Comparison of ENCODE assay signal across 14 mouse cellular contexts in the genomic region with DNA sequence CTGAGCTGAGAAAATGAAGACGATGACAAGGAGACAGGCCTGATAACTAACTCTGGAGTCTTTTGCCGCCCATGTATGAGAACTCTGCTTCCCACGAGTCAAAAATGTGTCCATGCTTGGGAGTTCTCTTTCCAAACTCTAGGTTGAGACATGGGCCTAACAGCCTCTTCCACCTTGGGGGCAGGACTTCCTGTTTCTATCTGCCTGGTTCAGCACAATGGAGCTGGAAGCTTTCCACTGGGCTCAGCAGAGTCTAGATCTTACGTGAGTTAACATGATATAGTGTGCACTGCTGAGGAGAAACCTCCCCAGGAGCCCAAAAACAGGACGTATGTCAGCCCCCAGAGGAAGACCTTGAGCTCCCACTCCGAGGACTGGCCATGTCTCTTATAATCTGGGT. TPM values are rescaled to one million over a fixed set of nuclear protein-coding genes. Genes with fewer than 3 reads are reported as not detected.
DNase-seq lines count a peak whose midpoint lies in the region; ATAC-seq and TF ChIP-seq lines count a peak whose summit lies in the region.
"Had no signal": no experiment of that assay in that cellular context is flagged by ENCODE, and none has a peak within 500 bp of the region (broad histone marks: within the 10 kb centered on the region; RNA-seq: fewer than 3 reads in every experiment).

No protein-coding gene starts in this region.

- peaks cover 10% of the 10 kb centered on the region; the same call in 1 of the 2 replicates for H3K27me3 ChIP-seq in lung, embryonic 14.5 days (ENCODE audit: insufficient read depth, low read length)
- H3K27me3 ChIP-seq in lung, postnatal 0 days (replicated peaks; ENCODE audit: insufficient read depth, low read length), result no peaks in the 10 kb centered on the region
- no peaks in the 10 kb centered on the region for H3K27me3 ChIP-seq in stomach, postnatal 0 days (ENCODE audit: control insufficient read depth, insufficient read depth, low read length)

- H3K27ac ChIP-seq in lung, embryonic 14.5 days (ENCODE audit: low read depth), result no peak overlapping the region
- no peak overlapping the region for H3K27ac ChIP-seq in lung, postnatal 0 days (ENCODE audit: low read length)
- H3K27ac ChIP-seq in stomach, postnatal 0 days (replicated peaks), result 0 out of 2 replicates have a peak overlapping the region, but pooled peaks have one; percentile 2
- H3K27ac ChIP-seq: limb, embryonic 13.5 days; stomach, embryonic 15.5 days had no signal

- no peak for TF ChIP-seq EP300 in lung, postnatal 0 days (IDR thresholded peaks at IDR 0.05)
- TF ChIP-seq EP300 in stomach, postnatal 0 days (optimal IDR thresholded peaks at IDR 0.05), result no peak

- no peaks in the 10 kb centered on the region for H3K9me3 ChIP-seq in lung, embryonic 14.5 days (ENCODE audit: low read depth, low read length)
- no peaks in the 10 kb centered on the region for H3K9me3 ChIP-seq in lung, postnatal 0 days (ENCODE audit: low read length)
- no peaks in the 10 kb centered on the region for H3K9me3 ChIP-seq in stomach, postnatal 0 days (ENCODE audit: control insufficient read depth, low read length)
- H3K9me3 ChIP-seq: limb, embryonic 13.5 days; megakaryocyte, embryonic 14.5 days; stomach, embryonic 15.5 days had no signal

- H3K36me3 ChIP-seq in lung, embryonic 14.5 days (ENCODE audit: insufficient read depth), result peaks cover 27% of the 10 kb centered on the region
- H3K36me3 ChIP-seq in lung, postnatal 0 days (ENCODE audit: insufficient read depth, low read length), result peaks cover 9% of the 10 kb centered on the region; the same call in 1 of the 2 replicates
- peaks cover 13% of the 10 kb centered on the region for H3K36me3 ChIP-seq in stomach, postnatal 0 days (ENCODE audit: control insufficient read depth, insufficient read depth, low read length)

- no peak for ATAC-seq in lung, embryonic 14.5 days (ENCODE audit: insufficient read depth)
- ATAC-seq in lung, postnatal 0 days, result no peak
- ATAC-seq in stomach, postnatal 0 days (ENCODE audit: low FRiP score, low TSS enrichment), result no peak

- peaks cover 12% of the 10 kb centered on the region for H3K4me1 ChIP-seq in lung, embryonic 14.5 days (ENCODE audit: insufficient read depth)
- peaks cover 14% of the 10 kb centered on the region; the same call in 1 of the 2 replicates for H3K4me1 ChIP-seq in lung, postnatal 0 days (ENCODE audit: insufficient read depth, low read depth, low read length)
- peaks cover 18% of the 10 kb centered on the region for H3K4me1 ChIP-seq in stomach, postnatal 0 days (replicated peaks; ENCODE audit: control insufficient read depth, insufficient read depth)

- H3K9ac ChIP-seq in lung, embryonic 14.5 days, result no peak overlapping the region
- no peak overlapping the region for H3K9ac ChIP-seq in lung, postnatal 0 days (replicated peaks; ENCODE audit: low read depth)
- H3K9ac ChIP-seq in stomach, postnatal 0 days (ENCODE audit: low read length), result no peak overlapping the region
- H3K9ac ChIP-seq: limb, embryonic 13.5 days; stomach, embryonic 15.5 days had no signal

- TF ChIP-seq CTCF in lung, embryonic 14.5 days (IDR thresholded peaks at IDR 0.05; ENCODE audit: low read depth), result no peak
- TF ChIP-seq CTCF in lung, postnatal 0 days (IDR thresholded peaks at IDR 0.05), result no peak
- TF ChIP-seq CTCF in stomach, postnatal 0 days (IDR thresholded peaks at IDR 0.05; ENCODE audit: low read depth), result no peak

- no peak overlapping the region for H3K4me2 ChIP-seq in lung, embryonic 14.5 days
- H3K4me2 ChIP-seq in lung, postnatal 0 days (replicated peaks; ENCODE audit: low read depth, low read length), result no peak overlapping the region
- no peak overlapping the region for H3K4me2 ChIP-seq in stomach, postnatal 0 days (replicated peaks; ENCODE audit: low read depth)
- H3K4me2 ChIP-seq: limb, embryonic 13.5 days; stomach, embryonic 15.5 days had no signal

- peak; percentile 50 for DNase-seq in cerebellum, adult 9-11 months
- no peak for DNase-seq in cerebellum, postnatal 36 days
- DNase-seq in lung, embryonic 14.5 days, result peak; percentile 40
- no peak for DNase-seq in lung, postnatal 0 days (ENCODE audit: low spot score)
- peak; percentile 44 for DNase-seq in induced T-regulatory cell, adult 2 months (ENCODE audit: low read depth)
- no peak for DNase-seq in stomach, postnatal 0 days (ENCODE audit: low spot score)
- DNase-seq in thymus, postnatal 14 days, result no peak
- no peak for DNase-seq in urinary bladder, postnatal 25 days (ENCODE audit: low spot score)
- DNase-seq: heart, adult 18-20 months; retina, postnatal 1 day had no signal

- 60% methylated on average over 6 of the region's 6 CpGs for WGBS in lung, embryonic 14.5 days
- WGBS in lung, postnatal 0 days, result 55% methylated on average over 6 of the region's 6 CpGs
- 58% methylated on average over 6 of the region's 6 CpGs for WGBS in stomach, postnatal 0 days

- H3K4me3 ChIP-seq in lung, embryonic 14.5 days (ENCODE audit: low read depth, low read length), result no peak overlapping the region
- no peak overlapping the region for H3K4me3 ChIP-seq in lung, postnatal 0 days (ENCODE audit: low read depth, low read length)
- no peak overlapping the region for H3K4me3 ChIP-seq in stomach, postnatal 0 days (ENCODE audit: low read depth, low read length)
- H3K4me3 ChIP-seq: limb, embryonic 13.5 days; megakaryocyte, embryonic 14.5 days; stomach, embryonic 15.5 days had no signal

RNA-seq across cellular contexts. Expression of a gene that starts 1.7 kb away (rescaled TPM):
- 1.4 and 2.2 TPM in 2 replicates for polyA plus RNA-seq in lung, embryonic 14.5 days (2014; fragmentation: Nextera tagmentation; extraction: Ambion mirVana)
- polyA plus RNA-seq in lung, postnatal 0 days (2015; fragmentation: Nextera tagmentation; extraction: Ambion mirVana), result 2.3 TPM in 2 replicates
- polyA plus RNA-seq in stomach, postnatal 0 days (2015; fragmentation: Nextera tagmentation; extraction: Ambion mirVana), result 0.93 and 1.4 TPM in 2 replicates

RNA-seq across cellular contexts. Expression of a gene that starts 6.7 kb away (rescaled TPM):
- polyA plus RNA-seq in lung, embryonic 14.5 days (2014; fragmentation: Nextera tagmentation; extraction: Ambion mirVana), result 377 and 442 TPM in 2 replicates
- 533 and 563 TPM in 2 replicates for polyA plus RNA-seq in lung, postnatal 0 days (2015; fragmentation: Nextera tagmentation; extraction: Ambion mirVana)
- 260 and 276 TPM in 2 replicates for polyA plus RNA-seq in stomach, postnatal 0 days (2015; fragmentation: Nextera tagmentation; extraction: Ambion mirVana)

RNA-seq across cellular contexts. Expression of a gene that starts 18.0 kb away (rescaled TPM):
- 390 and 401 TPM in 2 replicates for polyA plus RNA-seq in lung, embryonic 14.5 days (2014; fragmentation: Nextera tagmentation; extraction: Ambion mirVana)
- 289 and 300 TPM in 2 replicates for polyA plus RNA-seq in lung, postnatal 0 days (2015; fragmentation: Nextera tagmentation; extraction: Ambion mirVana)
- 312 and 330 TPM in 2 replicates for polyA plus RNA-seq in stomach, postnatal 0 days (2015; fragmentation: Nextera tagmentation; extraction: Ambion mirVana)

RNA-seq across cellular contexts. Expression of a gene that starts 25.2 kb away (rescaled TPM):
- polyA plus RNA-seq in lung, embryonic 14.5 days (2014; fragmentation: Nextera tagmentation; extraction: Ambion mirVana), result 0.11 TPM in 1 of 2 replicates, not detected in the other
- polyA plus RNA-seq in lung, postnatal 0 days (2015; fragmentation: Nextera tagmentation; extraction: Ambion mirVana), result 0.07 and 0.10 TPM in 2 replicates
- polyA plus RNA-seq in stomach, postnatal 0 days (2015; fragmentation: Nextera tagmentation; extraction: Ambion mirVana), result 0.45 and 0.65 TPM in 2 replicates
- polyA plus RNA-seq: C2C12 had no signal

RNA-seq across cellular contexts. Expression of a gene that starts 49.4 kb away (rescaled TPM):
- 0.08 and 0.30 TPM in 2 replicates for polyA plus RNA-seq in lung, embryonic 14.5 days (2014; fragmentation: Nextera tagmentation; extraction: Ambion mirVana)
- polyA plus RNA-seq in lung, postnatal 0 days (2015; fragmentation: Nextera tagmentation; extraction: Ambion mirVana), result 0.20 and 0.26 TPM in 2 replicates
- 0.45 and 0.87 TPM in 2 replicates for polyA plus RNA-seq in stomach, postnatal 0 days (2015; fragmentation: Nextera tagmentation; extraction: Ambion mirVana)

Comparison
In these comparisons a context has a peak if more than half of its experiments do, and no peak if none do; other contexts are left out.
1. DNase-seq: peak in cerebellum, adult 9-11 months (single experiment), lung, embryonic 14.5 days (single experiment) and induced T-regulatory cell, adult 2 months (single experiment); none in cerebellum, postnatal 36 days (0 of 2), lung, postnatal 0 days (single experiment), stomach, postnatal 0 days (single experiment), thymus, postnatal 14 days (single experiment) and urinary bladder, postnatal 25 days (single experiment).